Mouse (Mus musculus) embryonic stem cell, embryonic (primary cell): Measurements from ENCODE around the gene Hmces.

Source experiments
- CTCF ChIA-PET, 4 experiments: fragments of 300-600 bp in 2 of 4; fragments of 350-600 bp in 2 of 4; sonication (Branson Sonifier 250); formaldehyde crosslinking; loops; one replicate each; lab custom pipeline; 2022; ENCODE audit warnings: inconsistent platforms in 2 of 4; lab: Charles Lee
- POLR2A ChIA-PET, 4 experiments: fragments of 300-600 bp in 2 of 4; fragments of 350-600 bp in 2 of 4; sonication (Branson Sonifier 250); formaldehyde crosslinking; loops; one replicate each; lab custom pipeline; 2022; ENCODE audit warnings: antibody characterized with exemption in 4 of 4, inconsistent platforms in 1 of 4; lab: Charles Lee

The Hmces gene

DNA sequence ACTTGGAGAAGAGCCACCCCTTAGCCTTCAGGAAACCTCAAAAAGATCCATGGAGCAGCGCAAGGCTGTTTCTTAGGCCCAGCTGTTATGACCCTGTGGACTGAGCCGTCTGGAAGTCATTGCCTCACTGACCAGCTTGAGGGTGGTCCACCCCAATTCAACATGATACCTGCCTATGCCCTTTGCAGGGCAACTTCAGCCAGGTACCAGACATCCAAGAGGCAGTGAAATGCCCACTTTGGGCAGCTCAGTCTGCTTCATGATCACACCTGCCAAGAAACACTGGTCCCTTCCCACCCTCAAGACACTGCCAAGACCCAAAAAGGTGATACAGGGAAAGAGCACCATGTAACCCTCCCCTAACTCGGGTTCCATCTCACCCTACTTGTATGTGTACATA is 66.0 kb downstream of the Hmces start:
- ChIA-PET CTCF (interaction anchor here in 3 of 4 experiments (0.5 to 1.9 kb wide), 3 partner anchors 10 to 978 kb away, joined by 3 to 4 read pairs (median 3); no protein-coding TSS in a partner anchor), POLR2A (interaction anchor here in 3 of 4 experiments (1.0 to 4.2 kb wide), 14 partner anchors 10 to 144 kb away, joined by 3 to 71 read pairs (median 4); partner anchors contain the start of gene Hmces (in 1 of the 3))

DNA sequence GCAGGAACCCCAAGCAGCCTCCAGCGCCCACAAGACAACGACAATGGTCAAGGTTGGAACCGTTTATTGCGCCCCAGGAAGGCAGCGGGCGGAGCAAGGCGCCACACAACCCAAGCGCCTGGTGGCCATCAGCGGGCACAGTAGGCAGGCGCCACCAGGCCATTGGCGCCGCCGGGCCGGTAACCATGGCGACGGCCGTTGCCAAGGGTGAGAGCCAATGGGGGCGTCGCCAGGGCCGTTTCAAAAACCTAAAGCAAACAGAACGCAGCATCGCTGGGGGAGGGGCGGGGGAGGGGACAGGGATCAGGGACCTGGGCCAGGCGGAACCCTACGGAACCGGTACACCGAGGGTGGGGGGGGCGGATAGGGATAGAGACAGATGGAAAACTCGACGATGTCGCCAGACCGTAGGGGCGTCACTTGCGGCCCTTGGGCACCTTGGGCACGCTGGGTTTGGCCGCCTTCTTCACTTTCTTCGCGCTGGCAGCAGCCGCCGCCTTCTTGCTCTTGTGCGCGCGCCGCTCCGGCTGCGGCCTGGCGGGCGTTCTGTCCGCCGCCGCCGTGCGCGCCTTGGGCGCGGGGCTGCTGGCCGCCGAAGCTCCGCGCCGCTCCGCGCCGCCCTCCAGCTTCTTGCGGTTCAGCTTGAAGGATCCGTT is 66.8 kb downstream of the Hmces start:
- ChIA-PET CTCF (interaction anchor here in 3 of 4 experiments (0.6 to 1.9 kb wide), 8 partner anchors 13 to 236 kb away, joined by 3 to 10 read pairs (median 4); partner anchors contain the start of gene Hmces (in 1 of the 3)), POLR2A (interaction anchor here (0.5 to 4.2 kb wide), 50 partner anchors 10 to 858 kb away, joined by 3 to 71 read pairs (median 5); partner anchors contain the start of genes Hmces (in 3 of the 4), Copg1 (in 2 of the 4), Rab7 (in 2 of the 4) and Isy1 (in 1 of the 4))

DNA sequence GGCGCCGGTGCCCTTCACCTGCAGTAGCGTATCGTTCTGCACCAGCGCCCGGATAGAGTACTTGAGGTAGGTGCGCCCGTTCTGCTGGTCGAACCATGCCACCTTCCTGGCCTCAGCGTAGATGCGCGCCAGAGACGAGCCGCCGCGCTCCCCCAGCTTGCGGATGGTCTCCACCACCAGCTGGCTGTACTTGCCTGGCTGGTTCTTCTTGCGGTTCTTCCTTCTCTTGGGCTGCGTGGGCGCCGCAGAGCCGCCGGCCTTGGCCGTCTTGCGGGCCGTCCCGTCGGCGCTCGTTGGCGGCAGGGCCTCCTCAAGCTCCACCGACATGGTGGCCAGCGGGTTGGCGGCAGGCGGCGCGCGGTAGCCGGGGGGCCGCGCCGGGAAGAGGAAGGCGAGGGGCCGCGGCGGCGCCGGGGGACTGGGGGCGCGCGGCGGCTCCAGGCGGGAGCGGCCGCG is 67.3 kb downstream of the Hmces start:
- ChIA-PET CTCF (interaction anchor here in 3 of 4 experiments (0.6 to 1.9 kb wide), 10 partner anchors 11 to 935 kb away, joined by 3 to 10 read pairs (median 4); partner anchors contain the start of gene Hmces (in 1 of the 3)), POLR2A (interaction anchor here (0.5 to 4.2 kb wide), 59 partner anchors 9 to 859 kb away, joined by 3 to 71 read pairs (median 5); partner anchors contain the start of genes Hmces (in 3 of the 4), Copg1 (in 2 of the 4), Isy1 (in 2 of the 4) and Rab7 (in 2 of the 4))

DNA sequence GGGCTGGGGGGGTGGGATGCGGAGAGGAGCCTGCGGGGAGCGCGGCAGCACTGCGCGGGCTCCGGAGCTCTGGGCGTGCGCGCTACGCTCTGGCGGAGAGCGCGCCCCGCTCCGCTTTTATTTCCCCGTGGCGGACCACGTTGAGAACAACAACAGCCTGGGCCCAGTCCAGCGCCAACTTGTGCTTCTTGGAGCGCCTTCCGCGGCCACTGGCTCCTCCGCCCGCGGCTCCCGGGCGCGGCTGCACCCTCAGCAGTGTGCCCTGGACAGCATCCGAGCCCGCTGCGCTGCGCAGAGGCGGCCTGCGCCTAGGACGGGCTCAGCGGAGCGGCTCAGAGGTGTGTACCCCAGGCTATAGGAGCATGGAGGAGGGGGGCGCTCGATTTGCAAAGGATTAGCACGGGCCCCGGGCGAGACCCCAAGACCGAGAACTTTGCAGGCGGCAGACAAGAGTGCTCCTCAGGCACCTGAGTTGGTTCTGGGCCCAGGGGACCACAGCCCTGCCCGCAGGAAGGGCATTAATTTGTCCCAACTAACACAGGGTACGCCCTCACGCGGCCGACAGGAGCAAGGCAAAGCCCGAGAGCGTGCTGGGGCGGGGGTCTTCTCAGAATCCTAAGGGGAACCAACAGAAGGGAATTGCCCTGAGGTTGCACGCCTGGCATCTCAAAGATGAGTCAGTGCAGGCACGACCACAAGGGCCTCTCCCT is 68.0 kb downstream of the Hmces start, which contains the start of gene H1fx:
Gene H1fx, minus strand, starts transcription at position 91 of the 710 bp plus-strand sequence.
- ChIA-PET POLR2A (interaction anchor here (0.6 to 4.2 kb wide), 57 partner anchors 9 to 860 kb away, joined by 3 to 71 read pairs (median 5); partner anchors contain the start of genes Hmces (in 3 of the 4), Copg1 (in 2 of the 4), Isy1 (in 2 of the 4) and Rab7 (in 2 of the 4)), CTCF (interaction anchor here in 3 of 4 experiments (0.6 to 1.9 kb wide), 9 partner anchors 12 to 935 kb away, joined by 3 to 10 read pairs (median 4); partner anchors contain the start of gene Hmces (in 1 of the 3))

DNA sequence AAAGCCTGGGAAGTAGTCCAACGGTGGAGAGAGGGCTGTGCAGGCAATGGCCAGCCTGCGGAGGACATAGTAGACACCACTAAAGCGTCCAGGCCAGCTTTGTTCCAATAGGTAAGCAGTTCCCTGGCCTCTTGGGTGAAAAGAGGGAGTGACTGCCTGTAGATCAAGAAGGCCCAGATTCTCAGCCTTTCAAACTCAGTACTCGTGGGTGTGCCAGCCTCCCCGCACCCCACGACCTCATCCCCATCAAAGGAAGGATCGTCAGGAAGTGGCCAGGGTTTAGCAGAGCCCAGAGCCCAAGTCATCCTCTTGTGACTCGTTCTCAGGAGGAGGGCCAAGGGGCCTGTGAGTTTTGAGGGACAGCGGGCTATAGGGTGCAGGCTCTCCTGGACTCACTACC is 68.8 kb downstream of the Hmces start:
- CTCF ChIA-PET, result interaction anchor here in 1 of 4 experiments (1.1 kb wide), 1 partner anchor 92 kb away, joined by 3 read pairs; no protein-coding TSS in a partner anchor
- POLR2A ChIA-PET, result interaction anchor here in 2 of 4 experiments (1.0 to 2.3 kb wide), 9 partner anchors 8 to 142 kb away, joined by 3 to 15 read pairs (median 7); partner anchors contain the start of gene Rab7 (in 1 of the 2)
